Mouse (Mus musculus) right cerebral cortex, postnatal 10 days (tissue): ENCODE results near the gene Bmf.

ENCODE experiments used
- DNase-seq, 2 experiments: peaks; one replicate each; pipeline ENCODE4 v3.0.0; 2021; ENCODE audit warnings: low spot score in 2 of 2

Gene Bmf

DNA sequence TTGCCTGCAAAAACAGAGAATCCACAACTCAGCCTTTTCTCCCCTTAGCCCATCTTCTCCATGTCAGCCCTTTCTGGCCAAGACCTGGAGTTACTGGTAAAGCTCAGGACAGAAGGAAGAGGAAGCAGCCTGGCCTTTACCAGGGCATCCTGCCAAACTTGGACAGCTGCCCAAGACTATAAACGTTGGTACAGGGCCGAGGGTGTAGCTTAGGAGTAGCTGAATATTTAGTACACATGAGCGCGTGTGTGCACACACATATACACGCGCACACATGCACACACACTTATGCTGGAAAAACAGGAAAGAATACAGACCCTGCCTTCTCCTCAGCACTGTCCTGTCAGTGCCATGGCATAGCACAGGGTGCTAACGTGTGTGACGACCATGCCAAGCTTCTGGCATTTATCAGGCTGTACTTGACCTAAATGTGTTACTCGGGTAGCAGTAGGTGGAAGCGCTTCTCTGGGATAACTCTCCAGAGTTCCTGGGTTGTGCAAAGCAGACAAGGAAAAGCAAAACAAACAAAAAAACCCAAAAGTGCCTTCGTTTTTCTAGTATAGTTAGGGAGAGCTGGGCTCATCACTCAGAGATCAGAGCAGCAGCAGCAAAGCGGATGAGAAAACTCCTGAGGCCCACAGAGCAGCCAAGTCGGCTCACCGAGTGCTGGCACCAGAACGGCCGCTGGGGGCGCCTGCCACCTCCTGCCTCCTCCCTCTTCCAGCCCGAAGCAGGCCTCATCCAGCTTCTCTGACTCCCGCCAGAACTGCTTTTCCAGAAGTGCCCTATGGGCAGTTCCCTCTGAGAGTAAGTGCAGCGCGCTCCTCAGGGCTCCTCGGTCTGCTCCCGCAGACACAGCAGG, 4.0 kb downstream of the Bmf start:
- DNase-seq: peak; percentile 91 to 92

DNA sequence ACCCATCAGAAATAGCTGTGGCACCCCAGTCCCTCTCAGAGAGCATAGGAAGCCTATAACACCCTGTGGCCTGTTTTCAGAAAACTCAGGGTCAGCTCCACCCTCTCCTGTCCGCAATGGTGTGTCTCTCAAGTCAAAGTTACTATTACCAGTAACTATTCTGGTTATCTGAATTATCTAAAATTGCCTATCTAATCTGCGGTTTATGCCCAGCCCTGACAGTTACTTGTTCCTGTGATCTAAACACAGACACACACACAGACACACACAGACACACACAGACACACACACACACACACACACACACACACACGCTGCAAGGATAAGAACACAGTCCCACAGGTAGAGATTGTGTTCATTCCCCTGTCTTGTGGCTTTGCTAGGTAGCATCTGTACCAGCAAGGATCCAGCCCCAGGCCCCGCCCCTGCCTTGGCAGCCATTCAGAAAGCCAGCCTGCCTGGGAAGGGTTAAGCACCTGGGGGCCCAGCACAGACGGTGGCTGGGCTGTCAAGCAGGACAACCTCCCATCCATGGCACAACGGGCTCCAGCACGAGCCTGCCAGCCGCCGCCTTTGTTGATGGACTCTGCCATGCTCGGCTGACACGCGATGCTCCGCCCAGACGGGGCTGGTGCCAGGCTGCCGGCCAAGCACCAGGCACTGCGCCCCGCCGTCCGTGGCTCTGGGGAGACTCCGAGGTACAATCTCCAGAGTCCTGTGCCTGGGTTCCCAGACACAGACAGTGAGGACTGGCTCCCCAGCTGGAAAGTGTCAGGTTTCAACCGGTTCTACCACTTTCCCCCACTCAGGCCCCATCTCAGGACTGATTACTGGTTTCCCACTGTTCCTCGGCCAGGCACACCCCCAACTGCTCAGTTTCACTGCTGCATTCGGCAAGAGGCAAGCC, 5.3 kb downstream of the Bmf start:
- DNase-seq: peak; percentile 80 to 82

DNA sequence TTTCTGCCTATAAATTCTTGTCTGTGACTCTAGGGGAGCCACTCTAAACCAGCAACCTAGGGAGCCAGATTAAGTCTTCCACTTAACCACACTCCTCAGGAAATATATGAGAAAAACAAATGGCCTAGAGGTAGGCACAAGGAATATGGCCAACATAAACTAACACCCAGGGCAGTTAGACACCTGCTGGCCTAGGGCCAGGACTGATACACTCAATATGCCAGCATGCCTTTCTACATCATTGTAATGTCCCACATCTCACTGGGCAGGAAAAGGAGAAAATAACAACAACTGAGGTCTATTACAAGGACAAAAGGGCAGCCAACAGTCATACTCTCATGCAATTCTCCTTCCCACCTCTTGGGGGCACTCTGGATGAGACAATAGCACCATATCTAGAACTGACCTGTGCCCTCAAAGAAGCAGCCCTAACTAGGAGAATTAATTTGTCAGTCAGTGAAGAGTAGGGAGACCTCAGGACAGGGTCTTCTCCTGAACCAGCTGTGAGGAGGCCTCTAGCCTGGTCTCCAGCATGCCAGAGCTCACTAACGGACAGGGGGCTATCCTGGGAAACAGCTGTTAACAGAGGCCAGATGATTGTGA, 6.4 kb downstream of the Bmf start:
- no peak for DNase-seq

DNA sequence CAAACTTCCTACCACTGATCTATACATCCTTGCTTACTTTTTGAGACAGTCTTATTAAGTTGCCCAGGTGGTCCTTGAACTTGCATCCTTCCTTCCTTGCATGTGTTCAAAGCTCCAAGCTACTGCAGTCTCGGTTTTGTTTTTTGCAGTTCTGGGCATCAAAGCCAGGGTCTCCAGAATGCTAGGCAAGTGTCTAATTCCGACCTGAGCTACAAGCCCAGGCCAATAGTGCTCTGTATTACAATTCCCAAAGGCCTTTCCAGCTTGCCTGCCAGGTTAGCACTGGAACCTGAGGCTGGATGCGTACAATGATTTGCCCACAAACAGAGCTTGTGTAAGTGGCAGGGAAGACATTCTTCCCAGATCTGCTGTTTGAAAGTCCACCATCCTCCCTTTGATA, 7.8 kb downstream of the Bmf start:
- peak in 1 of 2 experiments; percentile 5 for DNase-seq

DNA sequence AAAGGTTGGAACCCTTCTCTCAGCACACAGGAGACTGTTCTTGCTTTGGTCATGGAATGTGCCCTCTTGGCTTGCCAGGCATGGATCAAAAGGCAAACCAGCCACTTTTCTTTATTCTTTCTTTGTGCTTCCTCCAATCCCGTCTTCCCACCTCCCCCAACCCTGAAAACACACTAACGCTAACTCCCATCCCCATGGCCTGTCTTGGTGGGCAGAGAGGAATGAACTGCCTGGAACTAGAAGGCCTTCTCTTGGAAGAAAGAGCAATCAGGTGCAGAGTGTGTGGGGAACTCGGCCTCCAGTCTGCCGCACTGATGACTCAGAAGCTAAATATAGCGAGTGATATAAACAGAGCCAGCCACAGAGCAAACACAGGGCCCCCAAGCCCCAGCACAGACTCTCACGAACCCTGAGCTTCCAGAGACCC, 8.8 kb downstream of the Bmf start:
- DNase-seq: peak in 1 of 2 experiments; percentile 35

DNA sequence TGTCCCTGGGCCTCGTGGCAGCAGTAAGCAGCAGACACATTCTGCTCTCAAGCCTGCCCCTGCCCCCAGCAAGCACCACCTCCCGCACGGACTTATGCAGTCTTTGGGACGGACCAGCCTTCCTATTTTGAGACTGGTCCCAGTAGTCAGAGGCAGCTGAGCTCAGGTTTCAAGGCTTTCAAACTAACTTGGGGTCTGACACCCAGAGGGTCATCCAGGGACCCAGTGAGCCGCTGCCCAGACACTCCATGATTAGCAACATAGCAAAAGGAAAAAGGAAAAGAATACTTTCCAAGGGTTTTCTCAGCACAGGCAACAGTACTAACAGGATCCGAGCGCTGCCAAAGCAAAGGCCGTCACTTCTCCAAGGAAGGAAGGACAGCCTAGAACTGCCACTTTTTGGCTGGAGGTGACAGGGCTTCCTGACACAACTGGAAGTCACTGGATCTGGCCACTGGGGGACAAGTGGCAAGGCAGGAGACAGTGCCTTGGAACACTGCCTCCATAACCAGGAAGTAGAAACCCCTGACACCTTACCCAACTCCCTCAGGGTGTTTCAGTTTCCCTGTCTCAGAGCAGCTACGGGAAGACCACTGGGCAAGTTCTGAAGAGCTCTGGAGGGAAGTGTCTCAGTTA, 9.5 kb downstream of the Bmf start:
- no peak for DNase-seq

DNA sequence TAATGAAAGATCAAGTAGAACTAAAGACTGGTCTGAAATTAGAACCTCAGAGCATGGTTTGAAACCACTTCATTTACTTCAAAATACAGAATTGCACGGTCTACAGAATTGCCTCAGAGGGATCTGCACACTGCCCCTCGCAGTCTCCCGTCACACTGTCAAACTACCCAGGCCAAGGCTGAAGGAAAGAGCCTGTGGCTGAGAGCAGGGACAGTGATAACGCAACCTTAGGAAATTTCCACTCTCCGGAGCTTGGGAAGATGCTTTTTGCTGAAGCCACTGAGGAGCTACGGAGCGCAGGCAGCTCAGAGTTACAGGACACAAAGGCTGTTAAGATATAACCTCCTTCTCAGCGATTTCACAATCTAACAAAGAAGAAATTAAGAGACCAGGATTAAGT, 10.4 kb downstream of the Bmf start:
- peak in 1 of 2 experiments; percentile 5 for DNase-seq

DNA sequence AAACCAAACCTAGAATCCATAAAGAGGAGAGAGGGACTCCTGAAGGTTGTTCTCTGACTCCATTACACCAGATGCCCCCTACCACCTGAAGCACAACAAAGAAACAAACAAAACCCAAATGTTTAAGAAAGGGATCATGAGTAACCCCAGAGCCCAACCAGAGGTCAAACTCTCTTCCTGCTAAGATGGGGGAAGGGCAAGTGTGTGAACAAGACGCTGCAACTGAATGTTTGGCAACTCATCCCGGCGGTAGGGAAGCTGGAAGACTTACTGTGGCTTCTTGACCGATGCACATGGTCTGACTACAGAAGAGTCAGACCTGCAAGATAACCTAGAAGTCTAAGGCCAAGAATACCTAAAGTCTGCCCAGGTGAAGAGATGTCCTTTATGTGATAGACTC, 12.3 kb downstream of the Bmf start:
- DNase-seq: peak in 1 of 2 experiments; percentile 17

DNA sequence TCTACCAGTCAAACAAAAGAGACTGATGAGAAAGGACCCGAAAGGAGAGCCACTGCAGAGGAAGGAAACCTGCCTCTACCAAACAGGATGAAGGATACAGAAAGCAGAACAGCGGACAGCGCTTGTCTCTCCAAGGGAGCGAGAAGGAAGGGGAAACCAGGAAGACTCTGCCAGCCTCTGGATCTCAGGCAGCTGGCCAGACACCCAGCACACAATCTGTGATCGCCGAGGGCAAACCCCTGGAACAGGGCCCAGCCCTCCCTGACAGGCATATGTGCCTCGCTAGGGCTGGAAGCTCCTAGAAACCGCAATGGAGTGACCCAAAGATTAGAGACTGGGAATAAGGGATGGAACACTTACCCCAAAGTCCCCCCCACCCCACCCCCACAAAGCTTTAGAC, 12.9 kb downstream of the Bmf start:
- DNase-seq: peak in 1 of 2 experiments; percentile 57

DNA sequence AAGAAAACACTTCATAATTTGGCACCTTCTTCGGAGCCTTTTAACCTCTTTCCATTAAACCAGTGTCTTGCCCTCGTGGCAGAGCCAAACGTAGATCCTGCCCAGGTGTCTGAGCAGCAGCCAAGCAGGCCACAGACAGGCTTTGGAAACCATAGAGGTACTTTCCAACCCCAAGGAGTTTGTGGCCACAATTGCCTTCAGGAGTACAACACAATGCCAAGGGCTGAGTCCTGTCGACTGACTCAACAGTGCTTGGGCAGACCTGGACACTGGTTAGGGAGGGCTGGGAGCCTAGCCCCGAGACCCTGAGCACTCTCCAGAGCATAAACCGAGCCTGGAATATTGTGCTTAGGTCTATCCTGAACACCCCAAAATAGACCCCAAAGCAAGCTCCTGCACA, 13.4 kb downstream of the Bmf start:
- DNase-seq: peak in 1 of 2 experiments; percentile 12

DNA sequence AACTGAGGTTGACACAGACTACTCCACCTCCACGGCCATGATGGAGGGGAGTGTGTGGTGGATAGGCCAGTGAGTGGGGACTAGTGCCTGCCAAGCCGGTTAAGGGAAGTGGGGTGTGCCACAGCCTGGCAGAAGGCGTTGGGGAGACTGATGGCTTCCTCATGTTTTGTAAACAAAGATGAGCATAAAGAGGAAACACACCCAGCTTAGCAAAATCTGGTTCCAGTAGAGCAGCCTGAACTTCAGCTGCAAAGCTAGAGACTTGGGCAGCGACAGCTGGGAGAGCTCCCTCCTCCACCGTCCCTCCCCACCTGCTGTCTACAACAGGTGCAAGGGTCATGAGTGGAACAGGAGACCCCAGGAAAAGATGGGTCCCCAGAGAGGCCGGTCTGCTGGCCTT, 15.5 kb downstream of the Bmf start:
- no peak for DNase-seq

DNA sequence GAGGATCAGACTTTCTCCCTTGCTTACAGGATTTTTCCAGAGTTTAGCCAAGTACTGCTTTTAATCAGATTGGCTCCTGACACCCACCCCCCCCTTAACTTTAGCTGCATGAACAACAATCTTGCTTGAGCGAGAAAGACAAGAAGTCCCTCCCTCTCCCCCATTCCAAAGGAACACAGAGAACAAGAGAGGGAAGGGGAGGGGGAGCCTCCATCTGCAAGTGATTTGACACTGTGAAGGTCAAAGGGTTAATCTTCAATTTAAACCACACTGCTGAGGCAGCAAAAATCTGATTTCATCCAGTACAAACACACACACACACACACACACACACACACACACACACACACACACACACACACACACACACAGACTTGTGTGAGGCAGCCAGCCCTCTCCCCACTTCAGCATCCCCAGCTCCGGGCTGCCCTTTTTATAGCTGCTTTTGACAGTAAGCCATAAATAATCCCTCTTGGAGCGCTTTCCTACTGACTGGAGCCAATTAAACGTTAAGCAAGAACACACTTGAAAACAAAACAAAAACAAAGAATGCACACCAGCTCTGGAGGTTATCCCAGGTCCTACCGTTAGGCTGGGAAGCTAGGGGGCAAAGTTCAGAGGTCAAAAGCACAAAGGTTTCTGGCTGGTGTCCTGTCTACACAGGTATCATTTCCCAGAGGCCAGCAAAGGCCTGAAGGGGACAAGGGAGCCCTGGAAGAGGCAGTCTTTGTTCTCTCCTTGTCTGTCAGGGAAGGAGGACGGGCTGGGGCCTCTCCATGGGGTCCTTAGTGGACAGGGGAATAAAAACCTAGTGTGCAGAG, 16.4 kb downstream of the Bmf start:
- peak in 1 of 2 experiments; percentile 64 for DNase-seq

DNA sequence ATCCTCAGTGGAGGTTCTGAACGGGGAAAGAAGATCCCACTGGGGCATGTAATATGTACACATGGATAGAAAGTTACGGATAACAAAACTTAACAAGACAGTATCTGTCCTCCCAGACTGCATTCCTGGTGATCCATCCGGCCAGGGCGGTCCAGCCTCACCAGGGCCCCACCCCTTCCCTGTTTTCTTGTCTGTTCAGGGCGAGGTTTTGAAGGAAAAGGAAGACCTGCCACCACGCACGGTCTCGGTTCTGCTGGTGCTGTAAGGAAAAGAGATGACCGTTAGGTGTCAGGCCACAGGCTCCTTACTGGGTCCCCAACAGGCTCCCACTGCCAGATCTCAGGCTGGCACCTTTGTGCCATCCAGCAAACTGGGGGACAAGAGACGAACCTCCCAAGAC, 17.1 kb downstream of the Bmf start:
- no peak for DNase-seq

DNA sequence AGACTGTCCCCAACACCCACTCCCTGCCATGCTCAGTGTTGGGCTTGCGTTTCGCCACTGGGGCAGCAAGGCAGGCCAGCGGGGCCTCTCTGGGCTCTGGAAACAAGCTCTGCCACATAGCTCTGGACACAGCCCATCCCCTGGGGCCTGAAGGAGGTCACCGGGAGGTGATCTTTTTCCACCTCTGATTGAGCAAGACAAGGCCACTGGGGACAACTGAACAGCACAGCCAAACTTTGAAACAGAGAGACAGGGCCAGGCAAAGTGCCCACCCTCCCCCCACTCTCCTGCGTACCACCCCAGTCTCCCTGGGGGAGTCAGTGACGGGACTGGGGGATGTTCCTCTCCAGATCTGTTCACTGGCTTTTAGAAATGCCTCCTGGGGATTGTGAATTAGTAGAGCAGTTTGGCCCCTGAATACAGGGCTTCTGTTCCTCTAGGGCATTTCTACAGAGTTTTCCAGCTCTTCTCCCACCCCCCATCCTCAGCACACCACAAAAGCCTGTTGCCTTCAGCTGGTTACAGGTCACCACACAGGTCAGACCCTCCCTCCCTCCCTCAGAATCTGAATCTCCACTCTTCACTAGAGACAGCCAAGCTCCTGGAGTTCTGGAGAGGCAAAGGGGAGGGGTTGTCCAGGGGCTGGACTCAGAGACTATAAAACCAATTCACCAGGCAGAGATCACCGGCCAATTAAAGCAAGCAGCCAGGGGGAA, 19.9 kb downstream of the Bmf start:
- no peak for DNase-seq

DNA sequence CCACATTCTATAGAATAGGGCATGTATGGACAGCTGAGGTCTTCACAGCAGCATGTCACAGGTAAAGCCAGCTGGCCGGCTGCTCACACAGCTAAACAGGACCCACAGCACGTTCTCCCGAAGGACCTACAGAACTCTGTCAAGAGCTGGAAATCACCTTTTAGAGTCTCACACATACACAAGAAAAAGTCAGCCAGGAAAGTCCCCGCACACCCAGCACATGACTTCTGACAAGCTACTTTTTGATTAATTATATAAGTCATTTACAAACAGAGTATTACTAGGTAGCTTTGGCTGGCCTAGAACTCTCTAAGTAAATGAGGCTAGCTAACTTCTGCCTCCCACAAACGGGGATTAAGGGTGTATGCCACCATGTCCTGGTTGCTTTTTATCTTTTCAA, 22.9 kb downstream of the Bmf start:
- no peak for DNase-seq

DNA sequence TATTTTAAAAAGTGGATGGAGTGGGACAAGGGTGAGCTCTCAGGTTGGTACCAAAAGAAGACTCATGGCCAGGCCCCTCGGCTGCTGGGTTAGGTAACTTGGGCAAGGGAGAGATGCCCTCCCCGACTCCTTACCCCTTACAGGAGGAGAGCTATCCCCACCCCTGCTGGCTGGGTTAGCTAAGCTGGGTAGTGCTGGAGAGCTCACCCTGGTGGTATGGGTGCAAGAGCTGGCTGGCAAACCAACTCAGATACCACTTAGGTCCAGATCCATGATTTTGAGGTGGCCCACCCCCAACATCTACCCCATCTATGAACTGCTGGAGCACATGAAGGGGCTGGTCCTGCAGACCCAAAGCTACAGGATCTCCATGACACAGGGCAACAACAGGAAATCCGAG, 24.7 kb downstream of the Bmf start:
- DNase-seq: no peak

DNA sequence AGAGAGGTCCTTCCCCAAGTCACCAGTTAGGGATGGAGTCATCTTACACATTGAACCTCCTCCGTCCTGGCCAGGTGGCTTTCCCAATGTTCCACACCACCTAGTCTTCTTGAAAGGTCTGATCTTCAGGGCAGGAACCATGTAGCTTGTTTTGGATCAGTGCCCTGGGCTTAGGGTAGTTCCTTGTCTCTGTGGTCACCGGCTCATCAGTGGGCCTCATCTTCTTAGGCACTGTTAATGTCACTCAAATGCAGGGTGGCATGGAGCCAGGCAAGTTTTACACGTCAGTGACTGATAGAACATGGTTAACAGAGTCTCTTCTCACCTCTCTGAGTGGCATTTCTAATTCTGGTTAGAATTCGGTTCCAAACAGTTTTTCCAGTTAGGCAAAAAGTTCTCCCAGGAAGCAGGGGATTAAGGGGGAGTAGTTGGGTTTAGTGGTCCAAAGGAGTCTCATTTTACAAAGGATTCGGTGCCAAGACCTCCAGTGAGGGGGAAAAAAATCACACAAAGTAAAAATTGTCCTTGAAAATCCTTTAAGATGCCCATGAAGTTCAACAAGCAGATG, 26.2 kb downstream of the Bmf start:
- peak in 1 of 2 experiments; percentile 57 for DNase-seq

DNA sequence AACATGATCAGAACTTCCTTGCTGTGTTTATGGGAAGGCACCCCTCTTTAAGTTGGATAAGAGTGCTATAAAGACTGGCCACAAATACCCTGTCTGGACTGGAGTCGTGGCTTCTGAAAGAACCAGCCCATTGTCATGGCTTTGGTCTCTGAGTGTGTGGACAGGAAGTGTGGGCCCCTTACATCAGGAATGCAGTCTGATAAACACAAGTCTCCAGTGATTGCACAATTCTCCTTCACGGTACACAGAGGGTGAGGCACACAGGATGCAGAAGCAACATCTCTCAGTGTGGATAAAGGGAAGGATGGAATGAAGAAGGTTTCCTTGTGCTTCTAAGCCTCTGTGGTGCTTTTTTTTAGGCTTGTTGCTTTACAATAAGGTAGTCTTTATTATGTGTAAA, 27.2 kb downstream of the Bmf start:
- no peak for DNase-seq

DNA sequence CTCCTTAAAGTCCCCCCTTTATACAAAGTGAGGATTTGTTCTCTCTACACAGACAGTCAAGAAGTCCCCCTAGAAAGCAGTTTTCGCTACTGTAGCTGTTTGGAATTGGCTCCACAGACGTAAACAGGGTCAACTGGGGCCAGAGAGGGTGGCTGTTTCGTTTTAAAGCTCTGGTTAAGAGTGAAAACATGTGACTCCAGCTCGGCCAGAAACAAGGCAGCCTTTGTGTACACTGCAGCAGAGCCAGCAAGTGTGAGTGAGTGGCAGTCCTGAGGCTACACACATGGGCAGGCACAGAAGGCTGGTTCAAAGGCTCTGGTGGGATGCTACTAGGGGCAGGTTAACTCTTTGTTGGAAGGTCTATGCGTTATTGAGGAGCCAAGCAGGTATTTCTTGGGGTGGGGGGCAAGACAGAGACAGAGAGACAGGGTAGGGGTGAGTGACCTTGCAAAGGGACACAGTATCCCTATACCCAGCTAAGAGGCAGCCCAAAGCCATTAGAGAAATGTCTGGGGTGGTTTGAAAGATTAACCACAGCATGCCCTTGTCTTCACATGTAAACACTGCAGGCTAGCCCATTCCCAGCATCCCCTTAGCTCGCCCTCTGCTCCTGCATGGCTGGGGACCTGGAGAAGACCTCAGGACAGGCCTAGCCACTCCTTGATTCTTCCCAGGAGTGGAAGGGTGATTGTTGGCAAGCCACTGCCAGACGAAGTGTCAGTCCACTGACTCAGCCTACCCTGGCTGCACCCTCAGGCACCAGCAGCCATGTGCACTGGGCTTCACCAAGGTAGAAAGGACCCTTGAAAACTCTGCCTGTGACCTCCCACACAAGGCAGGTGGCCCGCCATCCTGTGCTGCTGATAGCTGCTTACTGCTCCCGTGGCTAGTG, 29.2 kb downstream of the Bmf start:
- peak; percentile 68 to 82 for DNase-seq
